Comparison of ENCODE assay signal across 7 mouse cellular contexts in the genomic region with DNA sequence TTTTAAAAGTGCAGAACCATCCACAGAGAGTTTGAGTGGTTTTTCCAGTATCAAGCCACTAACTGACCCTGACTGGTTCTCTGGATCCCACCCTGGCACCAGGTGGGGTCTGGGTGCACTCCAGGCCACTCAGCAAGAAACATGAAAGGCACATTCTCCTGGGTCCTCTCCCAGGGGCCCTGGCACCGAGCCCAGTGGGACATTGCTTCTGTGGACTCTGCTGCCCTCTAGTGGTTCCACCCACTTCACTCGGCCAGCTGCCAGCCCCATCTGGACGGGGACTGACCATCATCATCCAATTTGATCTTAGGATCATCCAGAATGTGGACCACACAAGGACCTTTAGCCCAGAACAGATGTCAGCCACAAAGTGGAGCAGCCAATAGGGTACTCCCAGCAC. TPM values are rescaled to one million over a fixed set of nuclear protein-coding genes. Genes with fewer than 3 reads are reported as not detected.
DNase-seq lines count a peak whose midpoint lies in the region; ATAC-seq and TF ChIP-seq lines count a peak whose summit lies in the region.

No protein-coding gene starts in this region.

- H3K4me1 ChIP-seq in G1E (ENCODE audit: insufficient read depth, low read depth, low read length) = no peaks in the 10 kb centered on the region

- intact Hi-C loops in gastrocnemius, postnatal 14 days (cut with DNase I; ENCODE audit: low total_unique reads) = no loop called here

- no peak for ATAC-seq in G1E (ENCODE audit: extremely low read depth, insufficient number of reproducible peaks, low FRiP score, poor library complexity, severe bottlenecking)

- no peaks in the 10 kb centered on the region for H3K9me3 ChIP-seq in G1E (replicated peaks)

- peak; percentile 79 for TF ChIP-seq CTCF in G1E (IDR thresholded peaks at IDR 0.05; ENCODE audit: low read depth, low read length)

- DNase-seq in B cell, adult 2 months = peak; percentile 79 to 81
- peak; percentile 53 for DNase-seq in G1E (ENCODE audit: low spot score)
- DNase-seq in cerebellum, postnatal 14 days = peak; percentile 86 to 93
- DNase-seq in gastrocnemius, postnatal 14 days = peak; percentile 85
- peak; percentile 73 to 93 for DNase-seq in kidney, postnatal 36 days
- peak; percentile 88 for DNase-seq in lung, postnatal 14 days
- DNase-seq in right cerebral cortex, postnatal 25 days = peak; percentile 52

- H3K27me3 ChIP-seq in G1E (ENCODE audit: insufficient read depth, low read length) = peaks cover 46% of the 10 kb centered on the region

- no peak overlapping the region for H3K4me3 ChIP-seq in G1E (ENCODE audit: low read depth, low read length)

- no peaks in the 10 kb centered on the region for H3K36me3 ChIP-seq in G1E (replicated peaks)

RNA-seq across cellular contexts. Expression of a gene that starts 15.6 kb away (rescaled TPM):
- total RNA-seq in G1E (2014; fragmentation: Nextera tagmentation) = 42.0 and 42.8 TPM in 2 replicates
- 24.3 and 25.4 TPM in 2 replicates for total RNA-seq in G1E (2017)
- polyA plus RNA-seq in G1E (2012) = 37.2 and 43.3 TPM in 2 replicates
- total RNA-seq in gastrocnemius, postnatal 14 days (2021) = 10 to 100 TPM; 75.7 to 81.9 TPM
